Mouse (Mus musculus): Measurements from ENCODE around the gene Zfp512b. TPM values are rescaled to one million over a fixed set of nuclear protein-coding genes. Genes with fewer than 3 reads are reported as not detected.

Gene Zfp512b
- polyA plus RNA-seq, 1 experiment, result 142 TPM

DNA sequence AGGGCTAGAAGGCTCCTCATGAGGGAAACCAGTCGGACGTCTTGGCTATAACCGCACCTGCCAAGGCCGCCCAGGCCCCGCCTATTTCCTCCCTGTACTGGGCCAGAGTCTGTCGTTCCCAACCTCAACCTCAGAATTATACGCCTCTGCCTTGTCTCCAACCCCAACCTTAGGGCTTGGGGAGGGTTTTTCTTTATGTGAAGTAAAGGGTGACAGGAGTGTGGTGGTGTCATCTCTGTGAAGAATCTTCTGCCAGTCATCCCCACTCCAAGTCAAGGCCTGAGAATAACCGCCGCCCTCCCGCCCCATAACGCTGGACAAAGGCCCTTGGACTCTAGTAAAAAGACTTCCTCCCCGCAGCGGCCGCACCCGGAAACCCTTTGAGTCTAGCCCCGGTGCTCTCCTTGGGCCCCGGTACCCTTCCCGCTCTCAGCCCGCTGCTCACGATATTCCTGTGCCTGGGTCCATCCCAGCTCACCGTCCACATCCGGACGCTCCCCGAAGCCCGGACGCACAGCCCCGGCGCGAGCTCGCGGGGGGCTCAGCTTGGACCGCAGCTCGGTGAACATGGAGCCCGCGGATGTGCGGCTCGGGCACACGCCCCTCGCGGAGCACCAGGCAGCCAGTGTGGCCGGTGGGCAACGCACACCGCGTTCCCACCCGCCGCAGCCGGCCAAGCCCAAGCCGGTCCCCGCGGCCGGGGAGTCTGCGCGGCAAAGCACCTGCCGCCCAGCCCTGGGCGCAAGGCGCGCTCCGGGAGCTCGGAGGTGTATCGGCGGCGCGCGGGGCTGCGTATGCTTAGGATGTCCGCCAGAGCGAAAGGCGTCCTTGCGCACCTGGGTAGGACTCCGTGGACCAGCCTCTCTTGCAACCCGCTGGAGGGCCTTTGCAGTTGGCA, 6.1 kb upstream of the Zfp512b start, which contains the start of gene Samd10:
Gene Samd10 (minus strand): TSS at position 759 of the 898 bp plus-strand sequence.
- peak; percentile 83 for DNase-seq (ENCODE audit: low read depth)

DNA sequence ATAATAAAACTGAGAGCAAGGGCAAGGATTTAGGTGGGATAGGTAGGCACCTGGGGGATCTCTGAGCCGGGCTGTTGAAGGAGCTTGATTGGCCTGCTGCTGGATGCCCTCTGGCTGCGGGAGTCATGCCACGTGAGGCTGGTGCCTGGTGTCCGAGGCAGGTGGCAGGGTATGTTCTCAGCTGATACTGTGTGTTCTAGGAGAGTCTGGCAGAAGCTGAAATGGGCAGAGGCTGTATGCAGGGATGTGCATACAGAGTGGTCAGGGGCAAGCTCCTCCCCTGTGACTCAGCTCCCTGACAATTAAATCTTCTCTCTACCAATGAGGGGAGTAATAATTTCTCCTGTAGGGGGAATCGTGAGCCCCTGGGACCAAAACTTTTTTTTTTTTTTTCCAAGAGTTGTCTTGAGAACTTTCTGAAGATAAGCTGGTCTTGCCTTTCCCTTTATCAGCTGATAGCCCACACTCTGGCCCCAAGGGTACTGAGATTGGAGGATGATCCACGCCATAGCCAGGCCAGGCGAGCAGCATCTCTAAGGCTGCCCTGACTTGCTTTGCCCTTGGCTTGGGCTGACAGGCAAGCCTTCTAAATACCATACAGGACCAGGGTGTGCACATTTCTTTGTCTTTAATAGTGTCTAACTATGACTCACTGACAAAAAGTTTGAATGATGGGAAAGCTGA, 4.9 kb upstream of the Zfp512b start:
- peak; percentile 26 for DNase-seq (ENCODE audit: low read depth)

More for the DNA sequence above, 6.1 kb upstream of the Zfp512b start, which contains the start of gene Samd10:
- TF ChIP-seq CTCF (IDR thresholded peaks at IDR 0.05; ENCODE audit: borderline replicate concordance, extremely low read depth, insufficient read depth, insufficient read length) (peak; percentile 27; the same call in 1 of the 2 replicates), POLR2A (IDR thresholded peaks at IDR 0.05; ENCODE audit: borderline replicate concordance, extremely low read depth, insufficient read depth, insufficient read length, poor library complexity, severe bottlenecking) (peak; percentile 94)

DNA sequence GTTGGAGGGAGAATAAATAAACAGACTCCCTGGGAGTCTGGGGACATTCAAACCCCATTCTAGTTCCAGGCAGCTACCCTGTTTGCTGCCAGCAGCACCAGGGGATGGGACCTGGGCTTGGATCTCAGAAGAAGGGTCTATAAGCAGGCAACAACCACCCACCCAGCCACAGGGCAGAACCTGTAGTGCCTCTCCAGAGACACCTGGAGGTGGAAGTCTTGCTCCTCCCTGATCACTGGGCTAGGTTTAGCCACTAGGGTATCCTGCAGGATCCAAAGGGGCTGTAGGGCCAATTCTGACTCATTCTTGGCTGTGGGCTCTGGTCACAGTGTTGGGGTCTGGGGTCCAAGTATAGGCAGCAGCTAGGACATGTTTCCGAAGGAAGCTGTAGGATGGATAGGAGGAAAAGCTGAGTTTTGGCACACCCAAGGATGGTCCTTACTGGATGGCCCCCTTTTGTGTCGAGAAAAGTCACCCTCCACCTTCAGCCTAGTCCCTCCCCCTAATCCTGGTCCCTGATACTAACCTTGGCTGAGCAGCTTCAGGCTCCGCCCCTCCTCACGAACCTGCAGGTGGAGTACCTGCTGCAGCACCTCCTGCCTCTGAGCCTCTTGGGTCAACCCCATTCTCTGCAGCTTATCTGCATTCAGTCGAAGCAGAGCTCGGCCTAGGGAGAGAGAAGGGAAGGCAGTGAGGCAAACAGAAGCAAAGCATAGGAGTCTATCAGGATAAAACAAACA, 3.8 kb upstream of the Zfp512b start:
- DNase-seq (ENCODE audit: low read depth), result no peak
- no peak for TF ChIP-seq CTCF (IDR thresholded peaks at IDR 0.05; ENCODE audit: borderline replicate concordance, extremely low read depth, insufficient read depth, insufficient read length)
- no peak for TF ChIP-seq POLR2A (IDR thresholded peaks at IDR 0.05; ENCODE audit: borderline replicate concordance, extremely low read depth, insufficient read depth, insufficient read length, poor library complexity, severe bottlenecking)

More for the DNA sequence above, 4.9 kb upstream of the Zfp512b start:
- TF ChIP-seq POLR2A (IDR thresholded peaks at IDR 0.05; ENCODE audit: borderline replicate concordance, extremely low read depth, insufficient read depth, insufficient read length, poor library complexity, severe bottlenecking) (no peak), CTCF (IDR thresholded peaks at IDR 0.05; ENCODE audit: borderline replicate concordance, extremely low read depth, insufficient read depth, insufficient read length) (no peak)

DNA sequence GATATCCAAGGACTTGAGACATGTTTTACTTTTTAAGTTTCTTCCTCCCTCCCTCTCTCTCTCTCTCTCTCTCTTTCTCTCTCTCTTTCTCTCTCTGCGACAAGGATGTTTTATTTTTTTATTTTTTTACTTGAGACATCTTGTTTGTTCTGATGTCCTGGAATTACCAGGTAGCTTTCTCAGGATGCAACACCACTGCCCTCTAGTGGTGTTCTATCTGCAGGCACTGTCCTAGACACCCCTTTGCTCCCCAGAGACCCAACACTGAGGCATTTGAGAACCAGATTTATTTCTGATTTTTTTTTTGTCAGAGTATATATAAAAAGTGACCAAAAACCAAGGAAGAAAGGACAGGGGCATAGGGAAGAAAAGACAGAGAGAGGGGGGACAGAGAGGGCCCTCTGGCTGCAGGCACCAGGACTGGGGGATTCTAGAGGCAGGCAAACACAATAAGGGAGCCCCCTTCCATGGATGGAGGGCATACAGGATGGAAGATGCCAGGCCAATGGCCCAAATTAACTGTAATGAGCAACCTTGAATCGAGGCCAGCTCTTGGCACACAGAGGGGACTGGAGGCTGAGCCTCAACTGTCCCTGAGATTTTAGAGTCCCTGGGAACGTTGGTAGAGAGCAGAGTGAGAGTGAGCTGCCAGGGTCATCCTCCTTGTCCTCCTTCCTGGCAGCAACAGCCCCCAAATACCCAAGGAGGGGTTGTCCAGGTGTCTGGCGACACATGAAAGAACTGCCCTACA, 2.5 kb upstream of the Zfp512b start:
- TF ChIP-seq POLR2A (IDR thresholded peaks at IDR 0.05; ENCODE audit: borderline replicate concordance, extremely low read depth, insufficient read depth, insufficient read length, poor library complexity, severe bottlenecking) (no peak), CTCF (IDR thresholded peaks at IDR 0.05; ENCODE audit: borderline replicate concordance, extremely low read depth, insufficient read depth, insufficient read length) (peak; percentile 69; the same call in 1 of the 2 replicates)
- peak; percentile 69 for DNase-seq (ENCODE audit: low read depth)

DNA sequence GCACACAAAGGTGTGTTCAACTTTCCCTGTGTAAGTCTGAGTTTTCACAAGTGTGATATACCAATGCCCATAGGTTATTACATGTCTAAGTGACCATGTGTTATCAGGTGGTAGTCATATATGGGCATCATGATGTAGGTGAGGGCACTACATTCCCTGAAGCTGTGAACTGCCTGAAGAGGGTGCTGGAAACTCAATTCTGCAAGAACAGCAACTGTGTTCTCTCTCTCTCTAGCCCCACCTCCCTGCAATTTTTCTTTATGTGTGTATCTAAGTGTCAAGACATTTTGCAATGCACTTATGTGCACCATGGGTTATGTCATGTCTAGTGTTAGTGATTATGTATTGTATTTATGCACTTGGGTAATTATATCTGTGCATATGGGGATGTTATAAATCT, 1.3 kb upstream of the Zfp512b start:
- DNase-seq (ENCODE audit: low read depth), result no peak
- TF ChIP-seq POLR2A (IDR thresholded peaks at IDR 0.05; ENCODE audit: borderline replicate concordance, extremely low read depth, insufficient read depth, insufficient read length, poor library complexity, severe bottlenecking), result no peak
- TF ChIP-seq CTCF (IDR thresholded peaks at IDR 0.05; ENCODE audit: borderline replicate concordance, extremely low read depth, insufficient read depth, insufficient read length), result no peak

DNA sequence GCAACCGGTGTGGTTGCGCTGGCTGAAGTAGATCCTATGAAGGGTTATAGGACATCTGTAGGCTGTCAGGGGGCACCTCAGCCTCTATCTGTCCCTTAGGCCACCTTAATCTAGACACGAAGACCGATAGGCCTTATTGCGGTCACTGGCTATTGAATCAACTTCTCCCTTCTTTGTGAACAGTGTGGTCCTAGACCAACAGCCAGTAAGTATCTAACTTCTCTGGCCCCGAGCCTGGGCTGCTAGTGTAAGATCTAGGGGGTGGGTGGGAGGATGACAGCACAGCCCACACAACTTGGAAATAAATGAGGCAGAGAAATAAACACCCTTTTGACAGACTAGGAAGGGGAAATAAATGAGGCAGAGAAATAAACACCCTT, 429 bp upstream of the Zfp512b start:
- peak; percentile 57 for DNase-seq (ENCODE audit: low read depth)
- TF ChIP-seq POLR2A (IDR thresholded peaks at IDR 0.05; ENCODE audit: borderline replicate concordance, extremely low read depth, insufficient read depth, insufficient read length, poor library complexity, severe bottlenecking) (no peak), CTCF (IDR thresholded peaks at IDR 0.05; ENCODE audit: borderline replicate concordance, extremely low read depth, insufficient read depth, insufficient read length) (no peak)

DNA sequence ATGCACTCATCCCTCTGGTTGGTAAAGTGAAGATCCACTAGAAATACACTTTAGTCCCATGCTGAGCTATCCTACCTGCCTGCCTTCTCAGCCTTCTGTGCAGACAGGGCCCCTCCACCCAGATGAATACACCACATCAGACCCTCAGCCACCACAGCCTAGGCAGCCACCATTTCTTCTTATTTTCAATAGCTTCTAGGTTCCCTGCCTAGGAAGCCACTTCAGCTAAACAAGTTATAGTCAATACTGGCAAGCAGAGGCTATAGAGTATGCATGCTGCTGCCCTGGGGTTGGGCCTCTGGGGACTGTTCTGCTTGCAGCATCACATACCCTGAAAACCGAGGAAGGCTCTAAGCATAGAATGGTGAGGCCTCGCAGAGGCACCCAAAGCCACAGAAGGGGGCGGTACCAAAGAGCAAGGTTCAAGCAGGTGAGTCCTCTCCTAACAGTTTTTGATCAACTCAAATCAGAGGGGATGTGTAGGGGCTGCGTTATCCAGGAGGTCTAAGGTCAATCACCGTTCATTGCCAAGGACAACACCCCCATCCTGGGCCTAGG, 996 bp downstream of the Zfp512b start, which contains the start of gene Prpf6:
Gene Prpf6 (plus strand): TSS at position 341 of the 558 bp plus-strand sequence.
- no peak for TF ChIP-seq POLR2A (IDR thresholded peaks at IDR 0.05; ENCODE audit: borderline replicate concordance, extremely low read depth, insufficient read depth, insufficient read length, poor library complexity, severe bottlenecking)
- TF ChIP-seq CTCF (IDR thresholded peaks at IDR 0.05; ENCODE audit: borderline replicate concordance, extremely low read depth, insufficient read depth, insufficient read length), result no peak
- DNase-seq (ENCODE audit: low read depth), result no peak

DNA sequence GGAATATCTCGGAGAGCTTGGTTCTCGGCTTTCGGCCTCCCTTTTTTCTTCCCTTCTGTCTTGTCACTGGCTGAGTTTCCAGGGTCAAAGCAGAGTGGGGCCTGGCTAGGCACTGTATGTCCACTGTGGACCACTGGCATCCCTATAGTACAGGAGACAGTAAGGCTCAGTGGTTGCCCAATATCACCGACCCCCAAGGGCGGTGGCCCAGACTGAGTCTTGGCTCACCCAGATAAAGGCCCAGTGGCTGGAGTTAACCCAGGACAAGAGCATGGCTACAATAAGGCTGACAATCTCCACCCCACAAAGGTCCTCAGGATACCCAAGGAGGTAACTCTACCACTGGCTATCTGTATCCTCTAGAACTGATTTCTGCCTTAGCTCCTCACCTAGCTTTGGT, 2.1 kb downstream of the Zfp512b start:
- TF ChIP-seq POLR2A (IDR thresholded peaks at IDR 0.05; ENCODE audit: borderline replicate concordance, extremely low read depth, insufficient read depth, insufficient read length, poor library complexity, severe bottlenecking) (no peak), CTCF (IDR thresholded peaks at IDR 0.05; ENCODE audit: borderline replicate concordance, extremely low read depth, insufficient read depth, insufficient read length) (no peak)
- DNase-seq (ENCODE audit: low read depth), result no peak

DNA sequence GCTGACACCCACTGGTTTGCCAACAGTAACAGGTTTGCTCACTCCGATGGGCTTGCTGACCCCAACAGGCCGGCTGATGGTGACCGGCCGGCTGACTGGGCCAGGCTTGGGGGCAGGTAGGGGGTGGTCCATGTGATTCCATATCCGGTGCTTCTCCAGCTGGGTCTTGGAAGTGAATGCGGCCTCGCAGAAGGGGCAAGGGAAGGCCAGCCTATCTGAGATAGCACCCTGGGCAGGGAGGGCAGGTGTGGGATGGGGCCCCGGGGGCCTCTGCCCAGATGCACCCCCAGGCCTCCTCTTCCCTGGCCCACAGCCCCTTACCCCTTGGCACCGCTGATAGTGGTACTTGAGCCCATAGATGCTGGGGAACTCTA, 2.9 kb downstream of the Zfp512b start:
- no peak for DNase-seq (ENCODE audit: low read depth)
- TF ChIP-seq CTCF (IDR thresholded peaks at IDR 0.05; ENCODE audit: borderline replicate concordance, extremely low read depth, insufficient read depth, insufficient read length), result no peak
- TF ChIP-seq POLR2A (IDR thresholded peaks at IDR 0.05; ENCODE audit: borderline replicate concordance, extremely low read depth, insufficient read depth, insufficient read length, poor library complexity, severe bottlenecking), result no peak
